Mouse (Mus musculus): ENCODE data around the gene Gm11213. TPM values are rescaled to one million over a fixed set of nuclear protein-coding genes. Genes with fewer than 3 reads are reported as not detected.

Gene Gm11213
- polyA plus RNA-seq, 1 experiment: not detected

DNA sequence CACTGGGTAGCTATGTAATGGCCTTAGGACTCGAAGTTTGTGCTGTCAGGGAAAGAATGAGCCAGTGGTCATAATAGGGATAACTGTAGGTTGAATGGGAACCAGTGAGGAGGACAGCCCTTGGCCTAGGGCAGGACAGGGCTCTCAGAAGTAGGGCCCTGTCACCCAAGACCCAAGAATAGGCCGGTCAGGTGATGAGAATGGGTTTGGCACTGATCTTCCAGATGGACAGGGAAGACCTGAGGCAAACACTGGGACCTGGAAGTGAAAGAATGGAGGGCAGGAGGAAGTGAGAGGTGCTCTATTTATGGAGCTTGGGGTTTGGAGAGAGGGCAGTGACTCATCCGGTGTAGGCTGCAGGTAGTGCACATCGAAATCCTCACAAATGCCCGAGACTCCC lies 48.4 kb downstream of the Gm11213 start:
- peaks cover 10% of the 10 kb centered on the region; the same call in 1 of the 2 replicates for H3K36me3 ChIP-seq (ENCODE audit: control insufficient read depth, insufficient read depth, low read length, poor library complexity, severe bottlenecking)
- H3K9me3 ChIP-seq (replicated peaks; ENCODE audit: control insufficient read depth, insufficient read depth, low read length, poor library complexity, severe bottlenecking): no peaks in the 10 kb centered on the region
- H3K9ac ChIP-seq (ENCODE audit: low read depth, poor library complexity, severe bottlenecking): no peak overlapping the region; the same call in 1 of the 2 replicates
- H3K27ac ChIP-seq (ENCODE audit: insufficient read depth, low read length): no peak overlapping the region
- no peak overlapping the region for H3K4me3 ChIP-seq (ENCODE audit: low read depth, low read length)
- TF ChIP-seq CTCF (IDR thresholded peaks at IDR 0.05; ENCODE audit: low read depth, low read length) (no peak), EP300 (IDR thresholded peaks at IDR 0.05; ENCODE audit: insufficient read depth, low read depth, low read length) (no peak), POLR2A (IDR thresholded peaks at IDR 0.05; ENCODE audit: insufficient read depth, low read length) (no peak)
- no peaks in the 10 kb centered on the region for H3K27me3 ChIP-seq (ENCODE audit: control insufficient read depth, insufficient read depth, low read length, poor library complexity, severe bottlenecking)
- H3K4me1 ChIP-seq (ENCODE audit: control insufficient read depth, insufficient read depth, low read length): peaks cover 2% of the 10 kb centered on the region

DNA sequence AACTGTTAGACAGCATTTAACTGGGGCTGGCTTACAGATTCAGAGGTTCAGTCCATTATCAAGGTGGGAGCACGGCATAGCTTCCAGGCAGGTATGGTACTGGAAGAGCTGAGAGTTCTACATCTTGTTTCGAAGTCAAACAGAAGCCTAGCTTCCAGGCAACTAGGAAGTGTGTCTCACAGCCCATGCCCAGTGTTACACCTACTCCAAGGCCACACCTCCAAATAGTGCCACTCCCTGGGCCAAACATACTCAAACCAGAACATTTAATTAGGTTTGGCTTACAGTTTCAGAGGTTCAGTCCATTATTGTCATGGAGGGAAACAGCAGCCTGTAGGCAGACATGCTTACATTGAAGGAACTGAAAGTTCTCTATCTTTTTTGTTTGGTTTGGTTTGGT lies 50.0 kb downstream of the Gm11213 start:
- TF ChIP-seq CTCF (IDR thresholded peaks at IDR 0.05; ENCODE audit: low read depth, low read length): no peak
- no peak for TF ChIP-seq POLR2A (IDR thresholded peaks at IDR 0.05; ENCODE audit: insufficient read depth, low read length)
- TF ChIP-seq EP300 (IDR thresholded peaks at IDR 0.05; ENCODE audit: insufficient read depth, low read depth, low read length): no peak
- Histone ChIP-seq H3K27ac (ENCODE audit: insufficient read depth, low read length) (no peak overlapping the region), H3K27me3 (ENCODE audit: control insufficient read depth, insufficient read depth, low read length, poor library complexity, severe bottlenecking) (no peaks in the 10 kb centered on the region), H3K4me3 (ENCODE audit: low read depth, low read length) (no peak overlapping the region), H3K9ac (ENCODE audit: low read depth, poor library complexity, severe bottlenecking) (no peak overlapping the region), H3K9me3 (replicated peaks; ENCODE audit: control insufficient read depth, insufficient read depth, low read length, poor library complexity, severe bottlenecking) (no peaks in the 10 kb centered on the region), H3K4me1 (ENCODE audit: control insufficient read depth, insufficient read depth, low read length) (peaks cover 2% of the 10 kb centered on the region), H3K36me3 (ENCODE audit: control insufficient read depth, insufficient read depth, low read length, poor library complexity, severe bottlenecking) (peaks cover 21% of the 10 kb centered on the region)

DNA sequence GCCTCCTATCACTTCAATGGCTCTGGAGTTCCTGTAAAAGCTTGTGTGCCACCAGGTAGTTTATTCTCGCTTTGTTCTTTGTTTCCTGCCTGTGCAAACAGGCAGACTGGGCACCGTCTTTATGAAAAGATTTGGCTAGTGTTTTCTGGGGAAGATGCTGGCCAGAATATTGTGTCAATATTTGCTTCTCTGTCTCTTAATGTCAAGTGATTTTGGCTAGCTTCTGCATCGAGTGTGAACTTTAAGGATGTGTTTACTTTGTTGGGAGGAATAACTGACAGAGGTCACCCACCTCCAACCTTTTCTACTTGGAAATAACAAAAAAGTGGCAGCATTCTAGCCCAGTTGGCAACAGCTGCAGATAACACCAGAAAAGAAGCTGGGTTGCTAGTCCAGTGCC lies 50.4 kb downstream of the Gm11213 start:
- H3K36me3 ChIP-seq (ENCODE audit: control insufficient read depth, insufficient read depth, low read length, poor library complexity, severe bottlenecking): peaks cover 21% of the 10 kb centered on the region
- TF ChIP-seq POLR2A (IDR thresholded peaks at IDR 0.05; ENCODE audit: insufficient read depth, low read length): no peak
- no peak for TF ChIP-seq EP300 (IDR thresholded peaks at IDR 0.05; ENCODE audit: insufficient read depth, low read depth, low read length)
- no peak for TF ChIP-seq CTCF (IDR thresholded peaks at IDR 0.05; ENCODE audit: low read depth, low read length)
- no peaks in the 10 kb centered on the region for H3K9me3 ChIP-seq (replicated peaks; ENCODE audit: control insufficient read depth, insufficient read depth, low read length, poor library complexity, severe bottlenecking)
- no peaks in the 10 kb centered on the region for H3K27me3 ChIP-seq (ENCODE audit: control insufficient read depth, insufficient read depth, low read length, poor library complexity, severe bottlenecking)
- H3K9ac ChIP-seq (ENCODE audit: low read depth, poor library complexity, severe bottlenecking): no peak overlapping the region
- peaks cover 2% of the 10 kb centered on the region for H3K4me1 ChIP-seq (ENCODE audit: control insufficient read depth, insufficient read depth, low read length)
- no peak overlapping the region for H3K27ac ChIP-seq (ENCODE audit: insufficient read depth, low read length)
- no peak overlapping the region for H3K4me3 ChIP-seq (ENCODE audit: low read depth, low read length)

DNA sequence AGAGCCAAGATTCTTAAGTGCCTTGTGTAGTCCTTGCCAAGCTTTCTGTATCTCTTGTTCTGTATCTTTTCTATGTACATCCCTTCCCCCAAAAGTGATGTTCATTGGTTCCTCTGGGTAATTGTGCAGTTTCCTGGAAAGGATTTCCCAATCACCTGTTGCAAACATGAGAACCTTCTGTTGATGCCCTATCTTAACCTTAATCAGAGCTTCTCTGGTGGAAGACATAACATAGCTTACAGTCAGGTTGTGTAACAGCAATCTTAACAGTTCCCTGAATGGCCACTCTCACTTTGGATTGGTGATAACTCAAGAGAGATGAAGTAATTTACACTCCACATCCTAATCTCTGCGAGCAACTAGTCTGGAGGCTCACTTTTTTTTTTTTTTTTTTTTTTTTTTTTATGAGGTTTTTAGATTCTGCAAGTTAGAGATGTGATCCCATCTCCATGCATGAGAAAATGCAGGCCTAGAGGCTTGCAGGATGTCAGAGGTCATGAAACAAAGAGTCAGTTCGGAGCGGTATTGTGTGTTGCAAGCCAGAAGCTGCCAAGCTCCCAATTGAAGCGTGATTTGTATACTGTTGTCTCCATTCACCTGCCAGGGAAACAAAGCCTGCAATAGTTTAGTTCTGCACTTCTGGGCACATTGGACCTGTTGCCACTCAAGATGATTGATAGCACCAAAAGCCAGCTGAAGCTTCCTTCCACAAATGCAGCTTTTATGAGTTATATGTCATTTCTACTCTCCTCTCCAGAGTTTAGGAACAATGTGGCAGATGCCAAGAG lies 51.1 kb downstream of the Gm11213 start:
- no peaks in the 10 kb centered on the region for H3K9me3 ChIP-seq (replicated peaks; ENCODE audit: control insufficient read depth, insufficient read depth, low read length, poor library complexity, severe bottlenecking)
- peaks cover 27% of the 10 kb centered on the region for H3K36me3 ChIP-seq (ENCODE audit: control insufficient read depth, insufficient read depth, low read length, poor library complexity, severe bottlenecking)
- no peak overlapping the region for H3K27ac ChIP-seq (ENCODE audit: insufficient read depth, low read length)
- no peaks in the 10 kb centered on the region for H3K27me3 ChIP-seq (ENCODE audit: control insufficient read depth, insufficient read depth, low read length, poor library complexity, severe bottlenecking)
- TF ChIP-seq POLR2A (IDR thresholded peaks at IDR 0.05; ENCODE audit: insufficient read depth, low read length): no peak
- TF ChIP-seq EP300 (IDR thresholded peaks at IDR 0.05; ENCODE audit: insufficient read depth, low read depth, low read length): no peak
- no peak for TF ChIP-seq CTCF (IDR thresholded peaks at IDR 0.05; ENCODE audit: low read depth, low read length)
- H3K4me1 ChIP-seq (ENCODE audit: control insufficient read depth, insufficient read depth, low read length): peaks cover 2% of the 10 kb centered on the region
- no peak overlapping the region for H3K4me3 ChIP-seq (ENCODE audit: low read depth, low read length)
- no peak overlapping the region for H3K9ac ChIP-seq (ENCODE audit: low read depth, poor library complexity, severe bottlenecking)

DNA sequence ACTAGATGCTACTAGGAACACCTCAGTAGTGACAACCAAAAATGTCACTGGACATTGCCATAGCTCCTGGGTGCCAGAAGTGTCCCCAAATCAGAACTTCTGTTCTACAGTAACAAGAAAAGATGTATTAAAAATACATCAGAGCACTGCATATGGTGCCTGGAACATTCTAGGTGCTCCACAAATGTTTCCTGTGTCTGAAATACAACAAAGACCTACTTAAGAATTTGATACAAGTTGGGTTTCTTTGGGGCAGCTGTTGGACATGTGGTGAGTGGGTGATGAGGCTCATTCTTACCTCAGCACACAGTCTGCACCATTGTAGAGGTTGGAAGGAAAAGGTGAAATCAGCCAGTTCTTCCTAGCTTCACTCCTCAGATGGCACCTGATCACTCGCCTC lies 52.2 kb downstream of the Gm11213 start:
- TF ChIP-seq CTCF (IDR thresholded peaks at IDR 0.05; ENCODE audit: low read depth, low read length) (no peak), EP300 (IDR thresholded peaks at IDR 0.05; ENCODE audit: insufficient read depth, low read depth, low read length) (no peak), POLR2A (IDR thresholded peaks at IDR 0.05; ENCODE audit: insufficient read depth, low read length) (no peak)
- Histone ChIP-seq H3K9me3 (replicated peaks; ENCODE audit: control insufficient read depth, insufficient read depth, low read length, poor library complexity, severe bottlenecking) (no peaks in the 10 kb centered on the region), H3K4me1 (ENCODE audit: control insufficient read depth, insufficient read depth, low read length) (peaks cover 2% of the 10 kb centered on the region), H3K4me3 (ENCODE audit: low read depth, low read length) (no peak overlapping the region), H3K27me3 (ENCODE audit: control insufficient read depth, insufficient read depth, low read length, poor library complexity, severe bottlenecking) (no peaks in the 10 kb centered on the region), H3K9ac (ENCODE audit: low read depth, poor library complexity, severe bottlenecking) (no peak overlapping the region), H3K27ac (ENCODE audit: insufficient read depth, low read length) (no peak overlapping the region), H3K36me3 (ENCODE audit: control insufficient read depth, insufficient read depth, low read length, poor library complexity, severe bottlenecking) (peaks cover 36% of the 10 kb centered on the region)

DNA sequence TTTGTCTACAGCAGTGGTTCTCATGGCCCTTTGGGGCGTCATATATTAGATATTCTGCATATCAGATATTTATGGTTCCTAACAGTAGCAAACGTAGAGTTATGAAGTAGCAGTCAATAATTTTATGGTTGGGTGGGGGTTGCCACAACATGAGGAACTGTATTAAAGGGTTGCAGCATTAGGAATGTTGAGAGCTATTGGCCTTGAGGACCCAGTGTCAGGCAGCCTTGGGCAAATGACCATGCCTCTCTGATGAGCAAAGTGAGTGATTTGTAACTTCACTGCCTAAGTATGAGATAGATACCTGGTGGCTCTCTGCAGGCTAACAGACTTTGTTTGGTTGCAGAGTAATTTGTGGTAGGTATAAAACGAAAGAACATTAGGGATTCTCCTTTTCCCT lies 54.2 kb downstream of the Gm11213 start:
- TF ChIP-seq EP300 (IDR thresholded peaks at IDR 0.05; ENCODE audit: insufficient read depth, low read depth, low read length): no peak
- TF ChIP-seq POLR2A (IDR thresholded peaks at IDR 0.05; ENCODE audit: insufficient read depth, low read length): no peak
- TF ChIP-seq CTCF (IDR thresholded peaks at IDR 0.05; ENCODE audit: low read depth, low read length): no peak
- no peaks in the 10 kb centered on the region for H3K27me3 ChIP-seq (ENCODE audit: control insufficient read depth, insufficient read depth, low read length, poor library complexity, severe bottlenecking)
- H3K36me3 ChIP-seq (ENCODE audit: control insufficient read depth, insufficient read depth, low read length, poor library complexity, severe bottlenecking): peaks cover 36% of the 10 kb centered on the region
- H3K4me3 ChIP-seq (ENCODE audit: low read depth, low read length): no peak overlapping the region
- H3K9me3 ChIP-seq (replicated peaks; ENCODE audit: control insufficient read depth, insufficient read depth, low read length, poor library complexity, severe bottlenecking): no peaks in the 10 kb centered on the region
- H3K27ac ChIP-seq (ENCODE audit: insufficient read depth, low read length): no peak overlapping the region
- no peak overlapping the region for H3K9ac ChIP-seq (ENCODE audit: low read depth, poor library complexity, severe bottlenecking)
- peaks cover 2% of the 10 kb centered on the region for H3K4me1 ChIP-seq (ENCODE audit: control insufficient read depth, insufficient read depth, low read length)

Data from ES-Bruce4 (cell line).